Mouse (Mus musculus) liver, adult 2 months (tissue): ENCODE data around the gene 4933430I17Rik. TPM values are rescaled to one million over a fixed set of nuclear protein-coding genes. Genes with fewer than 3 reads are reported as not detected.

Experiments used
- DNase-seq: peaks from one replicate; pipeline ENCODE4 v3.0.0-alpha.2; 2011; ENCODE audit warnings: low read depth, low spot score; ENCODE audit errors: extremely low read depth
- H3K27ac ChIP-seq: fragments of 200-500 bp; replicated peaks from 2 replicates; pipeline ENCODE4 v1.5.1; 2012; ENCODE audit warnings: low read depth, mild to moderate bottlenecking, control low read depth, inconsistent platforms, low read length; ENCODE audit not compliant: insufficient read depth
- H3K27me3 ChIP-seq: fragments of 200-500 bp; 2 replicates; pipeline ENCODE4 v1.6.1; 2012; ENCODE audit warnings: mild to moderate bottlenecking, moderate library complexity, low read length, inconsistent platforms; ENCODE audit not compliant: control insufficient read depth, insufficient read depth
- H3K36me3 ChIP-seq: fragments of 200-500 bp; 2 replicates; pipeline ENCODE4 v1.6.1; 2012; ENCODE audit warnings: low read length, inconsistent platforms; ENCODE audit not compliant: control insufficient read depth, insufficient read depth
- H3K4me1 ChIP-seq: fragments of 200-500 bp; 2 replicates; pipeline ENCODE4 v1.6.1; 2011; ENCODE audit warnings: low read length; ENCODE audit not compliant: control insufficient read depth, insufficient read depth
- H3K4me3 ChIP-seq: fragments of 200-500 bp; 2 replicates; pipeline ENCODE4 v1.5.1; 2011; ENCODE audit warnings: low read depth, mild to moderate bottlenecking, control low read depth, low read length, moderate library complexity; ENCODE audit not compliant: insufficient read depth
- H3K79me2 ChIP-seq: fragments of 200-500 bp; 2 replicates; pipeline ENCODE4 v1.6.1; 2012; ENCODE audit warnings: inconsistent platforms, mild to moderate bottlenecking, low read length, moderate library complexity; ENCODE audit not compliant: control insufficient read depth, insufficient read depth
- H3K9ac ChIP-seq: fragments of 200-500 bp; 2 replicates; pipeline ENCODE4 v1.6.1; 2012; ENCODE audit warnings: low read depth, mild to moderate bottlenecking, control low read depth, inconsistent platforms, low read length
- CTCF ChIP-seq: fragments of 200-500 bp; IDR thresholded peaks from 2 replicates; pipeline ENCODE4 v1.5.1; 2011; ENCODE audit warnings: low read depth, low read length, control low read depth
- POLR2A ChIP-seq: fragments of 200-500 bp; IDR thresholded peaks from 2 replicates; pipeline ENCODE4 v1.6.1; 2011; ENCODE audit warnings: low read length, control low read depth; ENCODE audit not compliant: insufficient read depth; ENCODE audit errors: extremely low read depth
- WGBS: fragments of 180-500 bp; shearing (Covaris S2); methylation state at CpG from one replicate; pipeline ENCODE4 v1.1.7; 2018; 5-methylcytosine and 5-hydroxymethylcytosine counted together
- polyA plus RNA-seq: library from polyadenylated mRNA; depleted of rRNA; stranded (reverse); fragments of >200 nt; gene quantifications from 2 replicates; pipeline ENCODE4 v1.2.3, GENCODE M21; 2012
- total RNA-seq: library from RNA; depleted of rRNA; stranded (reverse); fragments of >200 nt; gene quantifications from 2 replicates; pipeline ENCODE4 v1.2.3, GENCODE M21; 2014

Gene 4933430I17Rik
- total and polyA plus RNA-seq, 2 experiments: not detected

GRCm38 (mm10) chr4:62560963-62561629 is 35.9 kb downstream of the 4933430I17Rik start:
- WGBS: 24% methylated on average over 4 of the region's 4 CpGs
- Histone ChIP-seq H3K27ac (no peak overlapping the region), H3K9ac (no peak overlapping the region), H3K27me3 (no peaks in the 10 kb centered on the region), H3K4me3 (no peak overlapping the region), H3K4me1 (no peaks in the 10 kb centered on the region), H3K36me3 (no peaks in the 10 kb centered on the region), H3K79me2 (no peaks in the 10 kb centered on the region)
- TF ChIP-seq POLR2A: no peak
- peak; percentile 38 for TF ChIP-seq CTCF
- DNase-seq: peak; percentile 64

GRCm38 (mm10) chr4:62561630-62562001 is 36.4 kb downstream of the 4933430I17Rik start:
- Histone ChIP-seq H3K27ac (no peak overlapping the region), H3K36me3 (no peaks in the 10 kb centered on the region), H3K79me2 (no peaks in the 10 kb centered on the region), H3K27me3 (no peaks in the 10 kb centered on the region), H3K9ac (no peak overlapping the region), H3K4me3 (no peak overlapping the region), H3K4me1 (no peaks in the 10 kb centered on the region)
- TF ChIP-seq POLR2A (no peak), CTCF (no peak)
- no peak for DNase-seq
- WGBS: 60% methylated on average over 3 of the region's 3 CpGs

- H3K9ac ChIP-seq: no peak overlapping the region
- H3K36me3 ChIP-seq: no peaks in the 10 kb centered on the region
- TF ChIP-seq CTCF (no peak), POLR2A (no peak)
- no peak overlapping the region for H3K4me3 ChIP-seq
- WGBS: 71% methylated on average over 4 of the region's 4 CpGs
- H3K4me1 ChIP-seq: no peaks in the 10 kb centered on the region
- no peak overlapping the region for H3K27ac ChIP-seq
- no peaks in the 10 kb centered on the region for H3K79me2 ChIP-seq
- DNase-seq: no peak
- no peaks in the 10 kb centered on the region for H3K27me3 ChIP-seq
Measured at GRCm38 (mm10) chr4:62562006-62562405, 36.8 kb downstream of the 4933430I17Rik start.

- no peaks in the 10 kb centered on the region for H3K36me3 ChIP-seq
- no peak overlapping the region for H3K9ac ChIP-seq
- H3K4me1 ChIP-seq: no peaks in the 10 kb centered on the region
- TF ChIP-seq POLR2A (no peak), CTCF (no peak)
- H3K27ac ChIP-seq: no peak overlapping the region
- DNase-seq: no peak
- no peaks in the 10 kb centered on the region for H3K27me3 ChIP-seq
- 76% methylated on average over 4 of the region's 4 CpGs for WGBS
- H3K79me2 ChIP-seq: no peaks in the 10 kb centered on the region
- no peak overlapping the region for H3K4me3 ChIP-seq
Measured at GRCm38 (mm10) chr4:62566530-62566929, 41.4 kb downstream of the 4933430I17Rik start.

GRCm38 (mm10) chr4:62567696-62568095 is 42.5 kb downstream of the 4933430I17Rik start:
- TF ChIP-seq POLR2A (no peak), CTCF (no peak)
- Histone ChIP-seq H3K27ac (no peak overlapping the region), H3K27me3 (no peaks in the 10 kb centered on the region), H3K79me2 (no peaks in the 10 kb centered on the region), H3K9ac (no peak overlapping the region), H3K4me3 (no peak overlapping the region), H3K4me1 (no peaks in the 10 kb centered on the region), H3K36me3 (no peaks in the 10 kb centered on the region)
- 88% methylated on average over 6 of the region's 6 CpGs for WGBS
- no peak for DNase-seq

GRCm38 (mm10) chr4:62568359-62568758 is 43.2 kb downstream of the 4933430I17Rik start:
- no peak for TF ChIP-seq CTCF
- no peak for TF ChIP-seq POLR2A
- Histone ChIP-seq H3K4me1 (no peaks in the 10 kb centered on the region), H3K79me2 (no peaks in the 10 kb centered on the region), H3K27ac (no peak overlapping the region), H3K27me3 (no peaks in the 10 kb centered on the region), H3K36me3 (no peaks in the 10 kb centered on the region), H3K9ac (no peak overlapping the region), H3K4me3 (no peak overlapping the region)
- DNase-seq: no peak
- 83% methylated on average over 1 of the region's 1 CpGs for WGBS
